Mouse (Mus musculus) lung, postnatal 0 days (tissue): ENCODE data around the gene Scd1. TPM values are rescaled to one million over a fixed set of nuclear protein-coding genes. Genes with fewer than 3 reads are reported as not detected.
A peak's percentile ranks its signal among the peaks of the same experiment; 100 is the strongest.

Experiments used
- ATAC-seq: fragments of 200-750 bp; cut with Nextera tagmentation; 2 replicates; pipeline ENCODE4 v1.8.0; 2017; ENCODE audit warnings: moderate library complexity
- DNase-seq: peaks from one replicate; pipeline ENCODE4 v3.0.0-alpha.2; 2016; ENCODE audit warnings: low spot score
- H3K27ac ChIP-seq: fragments of 300-500 bp; sonication (generic); 2 replicates; pipeline ENCODE4 v1.5.1; 2014; ENCODE audit warnings: antibody characterized with exemption, mild to moderate bottlenecking, low read length, mixed read lengths
- H3K27me3 ChIP-seq: fragments of 300-500 bp; sonication (generic); replicated peaks from 2 replicates; pipeline ENCODE4 v1.6.1; 2014; ENCODE audit warnings: low read length, mixed read lengths; ENCODE audit not compliant: insufficient read depth
- H3K36me3 ChIP-seq: fragments of 300-500 bp; sonication (generic); 2 replicates; pipeline ENCODE4 v1.6.1; 2014; ENCODE audit warnings: low read length, mixed read lengths; ENCODE audit not compliant: insufficient read depth
- H3K4me1 ChIP-seq: fragments of 300-500 bp; sonication (generic); 2 replicates; pipeline ENCODE4 v1.6.1; 2014; ENCODE audit warnings: antibody characterized with exemption, low read depth, low read length, mixed read lengths; ENCODE audit not compliant: insufficient read depth
- H3K4me2 ChIP-seq: fragments of 300-500 bp; sonication (generic); replicated peaks from 2 replicates; pipeline ENCODE4 v1.6.1; 2014; ENCODE audit warnings: low read depth, mild to moderate bottlenecking, low read length, moderate library complexity, mixed read lengths
- H3K4me3 ChIP-seq: fragments of 300-500 bp; sonication (generic); 2 replicates; pipeline ENCODE4 v1.5.1; 2014; ENCODE audit warnings: low read depth, low read length
- H3K9ac ChIP-seq: fragments of 300-500 bp; sonication (generic); replicated peaks from 2 replicates; pipeline ENCODE4 v1.6.1; 2014; ENCODE audit warnings: low read depth, mild to moderate bottlenecking
- H3K9me3 ChIP-seq: fragments of 300-500 bp; sonication (generic); 2 replicates; pipeline ENCODE4 v1.6.1; 2016; ENCODE audit warnings: low read length, mixed read lengths
- CTCF ChIP-seq: IDR thresholded peaks from 2 replicates; pipeline ENCODE4 v1.5.1; 2016; ENCODE audit warnings: antibody characterized with exemption, mild to moderate bottlenecking
- EP300 ChIP-seq: IDR thresholded peaks from 2 replicates; pipeline ENCODE4 v1.6.1; 2016; ENCODE audit warnings: antibody characterized with exemption, mild to moderate bottlenecking, control low read depth
- WGBS: fragments of 180-500 bp; shearing (Covaris S2); extraction: QIAGEN DNeasy Blood & Tissue Kit; methylation state at CpG from one replicate; pipeline ENCODE4 v1.1.7; 2014; 5-methylcytosine and 5-hydroxymethylcytosine counted together
- polyA plus RNA-seq: library from polyadenylated mRNA; unstranded; fragments of >200 nt; fragmentation: Nextera tagmentation; extraction: Ambion mirVana; gene quantifications from 2 replicates; pipeline ENCODE4 v1.2.1, GENCODE M21; 2015

Gene Scd1
- polyA plus RNA-seq, 1 experiment from 2014 or later = 41.6 TPM

- no peak overlapping the region for H3K4me3 ChIP-seq
- no peak overlapping the region for H3K9ac ChIP-seq
- H3K27me3 ChIP-seq = no peaks in the 10 kb centered on the region
- no peaks in the 10 kb centered on the region for H3K36me3 ChIP-seq
- no peaks in the 10 kb centered on the region for H3K9me3 ChIP-seq
- no peak overlapping the region for H3K4me2 ChIP-seq
- no peak for DNase-seq
- no peak overlapping the region for H3K27ac ChIP-seq
- WGBS = 49% methylated on average over 5 of the region's 5 CpGs
- no peaks in the 10 kb centered on the region for H3K4me1 ChIP-seq
- TF ChIP-seq CTCF = no peak
- TF ChIP-seq EP300 = no peak
- no peak for ATAC-seq
These were observed 10.4 kb upstream of the Scd1 start for GRCm38 (mm10) chr19:44418061-44418460.

GRCm38 (mm10) chr19:44417448-44417847 lies 9.8 kb upstream of the Scd1 start:
- Histone ChIP-seq H3K9me3 (no peaks in the 10 kb centered on the region), H3K36me3 (no peaks in the 10 kb centered on the region)
- 54% methylated on average over 4 of the region's 4 CpGs for WGBS

GRCm38 (mm10) chr19:44416240-44416639 lies 8.6 kb upstream of the Scd1 start:
- ATAC-seq = no peak

More at GRCm38 (mm10) chr19:44417448-44417847, 9.8 kb upstream of the Scd1 start:
- Histone ChIP-seq H3K27me3 (no peaks in the 10 kb centered on the region), H3K9ac (no peak overlapping the region), H3K4me1 (no peaks in the 10 kb centered on the region), H3K4me3 (no peak overlapping the region), H3K4me2 (no peak overlapping the region), H3K27ac (no peak overlapping the region)
- ATAC-seq (no peak), DNase-seq (no peak)
- TF ChIP-seq CTCF = no peak
- no peak for TF ChIP-seq EP300

DNA sequence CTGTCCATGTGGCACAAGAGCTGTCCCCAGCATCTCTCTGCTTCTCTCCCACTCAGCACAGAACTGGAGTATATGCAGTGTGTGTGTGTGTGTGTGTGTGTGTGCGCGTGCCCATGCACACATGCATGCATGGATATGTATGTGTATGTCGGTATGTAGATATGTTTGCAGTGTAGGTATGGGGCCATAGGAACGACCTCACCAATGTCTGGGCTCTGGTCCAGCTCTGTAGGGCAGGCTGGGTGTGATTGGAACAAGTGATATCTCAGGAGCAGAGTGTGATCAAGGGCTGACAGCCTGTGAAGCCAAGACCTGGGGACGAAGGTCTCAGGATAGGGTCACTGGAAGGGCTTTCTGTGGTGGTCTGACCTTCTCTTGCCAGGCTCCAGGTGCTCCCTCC lies 7.8 kb upstream of the Scd1 start:
- H3K4me1 ChIP-seq = no peaks in the 10 kb centered on the region
- H3K4me3 ChIP-seq = no peak overlapping the region
- no peak for DNase-seq
- no peaks in the 10 kb centered on the region for H3K27me3 ChIP-seq
- no peak; the same call in 1 of the 2 replicates for ATAC-seq
- H3K9ac ChIP-seq = no peak overlapping the region
- TF ChIP-seq EP300 = no peak
- TF ChIP-seq CTCF = no peak
- no peak overlapping the region for H3K4me2 ChIP-seq
- no peaks in the 10 kb centered on the region for H3K36me3 ChIP-seq
- WGBS = 70% methylated on average over 5 of the region's 5 CpGs
- H3K9me3 ChIP-seq = no peaks in the 10 kb centered on the region
- no peak overlapping the region for H3K27ac ChIP-seq

More at GRCm38 (mm10) chr19:44416240-44416639, 8.6 kb upstream of the Scd1 start:
- H3K4me2 ChIP-seq = no peak overlapping the region
- H3K4me3 ChIP-seq = no peak overlapping the region
- H3K4me1 ChIP-seq = no peaks in the 10 kb centered on the region
- H3K9me3 ChIP-seq = no peaks in the 10 kb centered on the region
- H3K27me3 ChIP-seq = no peaks in the 10 kb centered on the region
- H3K9ac ChIP-seq = no peak overlapping the region
- no peaks in the 10 kb centered on the region for H3K36me3 ChIP-seq
- DNase-seq = no peak
- H3K27ac ChIP-seq = no peak overlapping the region
- TF ChIP-seq CTCF = no peak
- TF ChIP-seq EP300 = no peak
- 77% methylated on average over 5 of the region's 5 CpGs for WGBS

- Histone ChIP-seq H3K9ac (no peak overlapping the region), H3K36me3 (no peaks in the 10 kb centered on the region), H3K27me3 (0 out of 2 replicates have a peak, but pooled peaks cover 4% of the 10 kb centered on the region), H3K4me2 (no peak overlapping the region), H3K4me3 (no peak overlapping the region), H3K4me1 (no peaks in the 10 kb centered on the region), H3K9me3 (no peaks in the 10 kb centered on the region), H3K27ac (no peak overlapping the region)
- peak; percentile 12 for DNase-seq
- TF ChIP-seq EP300 (peak; percentile 20; the same call in 1 of the 2 replicates), CTCF (no peak)
- WGBS = 66% methylated on average over 20 of the region's 20 CpGs
- ATAC-seq = no peak
These were observed 2.8 kb upstream of the Scd1 start for GRCm38 (mm10) chr19:44410269-44410992.

DNA sequence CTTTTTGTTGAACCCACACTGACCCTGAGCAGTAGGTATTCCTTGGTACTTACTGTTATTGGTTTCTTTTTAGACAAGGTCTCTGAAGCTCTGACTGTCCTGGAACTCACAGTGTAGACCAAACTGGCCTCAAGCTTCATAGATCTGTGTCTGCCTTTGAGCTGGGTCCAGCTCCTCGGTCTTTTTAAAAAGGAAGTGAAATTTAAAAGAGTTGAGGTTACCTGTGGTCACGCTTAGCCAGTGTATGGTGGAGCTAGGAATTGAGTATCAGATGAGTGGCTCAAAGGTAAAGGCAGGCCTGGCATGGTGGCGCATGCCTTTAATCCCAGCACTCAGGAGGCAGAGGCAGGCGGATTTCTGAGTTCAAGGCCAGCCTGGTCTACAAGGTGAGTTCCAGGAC lies 916 bp upstream of the Scd1 start:
- no peak overlapping the region for H3K9ac ChIP-seq
- no peaks in the 10 kb centered on the region for H3K9me3 ChIP-seq
- peak overlapping the region; percentile 60 for H3K4me2 ChIP-seq
- DNase-seq (no peak), ATAC-seq (no peak)
- 0 out of 2 replicates have a peak, but pooled peaks cover 4% of the 10 kb centered on the region for H3K27me3 ChIP-seq
- H3K27ac ChIP-seq = peak overlapping the region; percentile 29; the same call in 1 of the 2 replicates
- no peaks in the 10 kb centered on the region for H3K36me3 ChIP-seq
- TF ChIP-seq EP300 (no peak), CTCF (no peak)
- H3K4me3 ChIP-seq = peak overlapping the region; percentile 42
- no peaks in the 10 kb centered on the region for H3K4me1 ChIP-seq
- 69% methylated on average over 4 of the region's 4 CpGs for WGBS
